Mouse (Mus musculus): Measurements from ENCODE around the gene Dusp16.

The Dusp16 gene

DNA sequence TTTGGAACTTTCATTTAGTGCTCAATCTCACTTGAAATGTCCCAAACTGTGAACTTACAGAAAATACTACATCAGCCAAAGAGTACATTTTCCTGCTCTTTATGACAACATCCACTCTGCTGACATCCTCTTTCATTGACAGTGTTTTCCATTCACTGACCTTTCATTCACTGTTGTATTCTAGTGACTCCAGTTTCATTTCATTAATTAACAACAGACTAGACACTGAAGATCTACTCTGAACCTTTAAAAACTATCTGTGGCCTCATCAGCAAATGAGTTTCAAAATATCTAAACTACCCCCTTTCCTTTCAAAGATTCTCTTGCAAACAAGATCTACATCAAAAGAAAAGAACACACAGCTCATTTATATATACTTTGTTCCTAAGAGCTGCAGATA is 48.9 kb downstream of the Dusp16 start:
- no peak for DNase-seq (ENCODE audit: low spot score in 2 of 2)

GRCm38 (mm10) chr6:134736853-134737252 is 55.6 kb downstream of the Dusp16 start:
- DNase-seq (ENCODE audit: low spot score in 2 of 2) = no peak

DNA sequence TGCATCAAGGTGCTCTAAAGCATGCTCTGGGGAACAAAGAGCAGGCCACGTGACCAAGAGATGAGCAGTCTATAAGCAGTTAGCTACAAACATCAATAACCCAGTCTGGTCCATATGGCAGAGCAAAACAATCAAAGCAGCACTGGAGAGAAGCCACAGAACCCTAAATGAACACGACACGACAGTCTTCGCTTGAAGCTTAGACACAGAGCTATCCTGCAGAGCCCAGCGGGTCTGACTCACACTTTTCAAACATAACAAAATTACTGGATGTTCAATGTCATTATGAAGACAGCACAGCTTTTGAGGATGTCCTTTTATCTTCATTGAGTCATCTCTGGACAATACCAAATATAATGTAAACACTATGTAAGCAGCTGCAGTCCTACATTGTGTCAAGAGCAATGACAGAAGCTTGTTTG is 58.6 kb downstream of the Dusp16 start:
- DNase-seq (ENCODE audit: low spot score in 2 of 2) = no peak

- DNase-seq (ENCODE audit: low spot score in 2 of 2) = no peak
Measured at GRCm38 (mm10) chr6:134732813-134733212, 59.6 kb downstream of the Dusp16 start.

DNA sequence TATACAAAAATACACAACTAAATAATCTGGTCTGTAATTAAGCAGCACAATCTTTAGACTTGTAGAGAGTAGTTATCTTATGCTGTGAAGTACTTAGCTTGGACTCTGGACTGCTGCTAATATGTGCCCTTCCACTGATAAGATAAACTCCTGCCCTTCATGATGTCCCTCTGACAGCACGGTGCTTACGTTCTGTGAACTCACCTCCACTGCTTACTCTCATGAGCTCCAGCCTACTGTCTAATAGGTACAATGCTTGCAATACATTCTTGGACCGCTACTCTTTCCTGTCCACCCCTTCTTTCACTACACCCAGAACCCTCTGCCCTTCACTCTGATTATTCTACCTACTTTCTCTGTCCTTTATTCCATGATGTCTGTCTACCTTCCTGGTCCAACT is 61.4 kb downstream of the Dusp16 start:
- no peak for DNase-seq (ENCODE audit: low spot score in 2 of 2)

DNA sequence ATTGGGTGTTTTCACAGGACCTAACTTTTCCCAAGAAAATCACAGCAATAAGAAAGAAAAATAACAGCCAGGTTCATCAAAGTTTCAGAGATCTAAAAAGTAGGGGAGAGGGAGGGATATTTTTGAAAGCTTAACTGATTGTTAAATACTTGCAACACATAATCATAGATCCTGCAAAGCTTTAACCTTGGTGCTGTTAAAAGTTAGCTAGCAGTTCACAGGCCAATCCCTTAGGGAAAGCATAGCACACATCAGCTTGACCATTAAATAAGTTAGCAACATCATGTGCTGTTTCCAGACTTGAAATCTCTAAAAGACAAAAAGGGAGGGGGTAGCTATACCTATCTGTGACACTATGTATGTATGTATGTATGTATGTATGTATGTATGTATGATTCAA is 67.0 kb downstream of the Dusp16 start:
- DNase-seq (ENCODE audit: low spot score in 2 of 2) = no peak

DNA sequence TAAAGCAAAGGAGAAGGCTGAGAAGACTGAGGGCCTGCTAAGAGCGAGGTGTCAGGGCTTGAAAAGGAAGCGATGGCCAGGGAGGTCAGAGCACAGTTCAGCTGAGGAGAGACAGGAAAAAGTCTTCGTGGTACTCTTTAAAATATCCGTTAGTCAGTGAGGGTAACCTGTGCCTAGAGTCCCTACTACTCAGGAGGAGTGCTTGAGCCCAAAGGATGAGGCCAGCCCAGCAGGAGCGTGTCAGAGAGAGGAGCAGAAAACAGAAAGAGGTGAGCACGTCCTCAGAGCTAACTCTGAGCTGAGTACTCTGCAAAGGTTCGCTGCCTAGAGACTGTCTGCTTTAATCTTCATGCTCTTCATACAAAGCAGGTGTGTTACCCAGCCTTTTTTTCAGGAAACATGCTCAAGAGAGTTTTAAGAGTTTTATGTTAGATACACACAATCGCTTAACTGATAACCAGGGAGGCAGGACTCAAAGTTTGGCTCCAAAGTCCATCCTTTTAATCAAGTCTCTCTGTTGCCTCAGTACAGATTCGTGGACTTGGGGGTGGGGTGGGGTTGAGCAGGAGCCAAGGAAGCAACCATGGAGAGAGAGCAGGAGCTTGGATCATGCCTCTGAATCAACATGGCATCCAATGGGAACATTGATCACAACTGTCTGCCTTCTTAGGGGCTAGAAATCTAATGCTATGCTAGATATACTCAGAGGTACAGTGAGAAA is 68.4 kb downstream of the Dusp16 start:
- no peak for DNase-seq (ENCODE audit: low spot score in 2 of 2)

DNA sequence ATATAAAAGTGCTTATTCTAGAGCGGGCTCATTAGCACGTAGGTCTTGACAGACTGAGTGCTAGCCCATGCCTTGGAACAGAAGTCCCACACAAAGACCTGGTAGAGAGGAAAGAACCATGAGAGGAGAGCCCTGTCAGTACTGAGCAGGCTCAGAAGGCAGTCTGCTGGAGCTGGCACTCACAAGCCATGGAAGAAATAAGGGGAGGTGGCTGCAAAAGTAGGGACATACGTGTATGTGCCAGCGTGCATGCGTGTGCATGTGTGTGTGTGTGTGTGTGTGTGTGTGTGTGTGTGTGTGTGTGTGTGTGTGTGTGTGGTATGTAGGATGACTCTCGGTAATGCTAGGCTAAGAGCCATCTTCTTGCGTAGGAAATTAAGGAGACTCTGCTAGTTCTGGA is 69.1 kb downstream of the Dusp16 start:
- DNase-seq (ENCODE audit: low spot score in 2 of 2) = no peak

DNA sequence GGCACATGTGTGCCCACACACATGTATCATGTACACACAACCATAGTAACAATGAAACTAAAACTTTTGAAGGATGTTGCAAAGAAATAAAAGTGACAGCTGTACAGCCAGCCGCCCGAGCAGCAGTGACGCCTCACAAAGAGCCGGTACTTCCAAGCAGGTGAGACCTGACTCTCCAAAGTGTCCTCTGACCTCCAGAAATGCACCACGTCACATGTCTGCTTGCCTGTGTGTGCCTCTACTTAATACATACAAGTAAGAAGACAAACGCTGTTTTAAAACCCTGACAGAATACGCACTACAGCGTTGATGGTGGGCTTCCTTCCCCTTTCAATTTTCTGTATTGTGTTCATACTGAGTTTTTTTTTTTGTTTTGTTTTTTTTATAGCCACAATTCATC is 69.5 kb downstream of the Dusp16 start:
- no peak for DNase-seq (ENCODE audit: low spot score in 2 of 2)

- DNase-seq (ENCODE audit: low spot score in 2 of 2) = no peak
Measured at GRCm38 (mm10) chr6:134721729-134722269, 70.6 kb downstream of the Dusp16 start.

DNA sequence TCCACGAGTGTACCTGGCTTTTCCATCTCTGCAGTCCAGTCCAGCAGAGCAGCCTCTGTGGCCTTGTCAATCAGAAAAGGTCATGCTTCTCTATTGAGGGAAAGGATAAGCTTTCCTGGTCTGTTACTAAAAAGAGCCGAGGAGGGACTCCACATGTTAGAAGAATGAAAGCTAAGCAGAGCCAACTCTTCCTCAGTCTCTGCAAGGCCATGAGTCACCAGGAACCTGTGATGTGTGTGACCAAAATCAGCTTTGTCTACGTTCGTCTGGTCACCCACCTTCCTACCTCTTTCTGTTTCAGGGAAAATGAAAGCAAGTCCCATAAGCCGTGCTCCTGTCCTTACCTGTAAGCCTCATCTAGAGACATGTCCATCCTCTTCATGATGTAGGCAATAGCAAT is 72.3 kb downstream of the Dusp16 start:
- no peak for DNase-seq (ENCODE audit: low spot score in 2 of 2)

- no peak for DNase-seq (ENCODE audit: low spot score in 2 of 2)
Measured at GRCm38 (mm10) chr6:134719156-134719555, 73.3 kb downstream of the Dusp16 start.

DNA sequence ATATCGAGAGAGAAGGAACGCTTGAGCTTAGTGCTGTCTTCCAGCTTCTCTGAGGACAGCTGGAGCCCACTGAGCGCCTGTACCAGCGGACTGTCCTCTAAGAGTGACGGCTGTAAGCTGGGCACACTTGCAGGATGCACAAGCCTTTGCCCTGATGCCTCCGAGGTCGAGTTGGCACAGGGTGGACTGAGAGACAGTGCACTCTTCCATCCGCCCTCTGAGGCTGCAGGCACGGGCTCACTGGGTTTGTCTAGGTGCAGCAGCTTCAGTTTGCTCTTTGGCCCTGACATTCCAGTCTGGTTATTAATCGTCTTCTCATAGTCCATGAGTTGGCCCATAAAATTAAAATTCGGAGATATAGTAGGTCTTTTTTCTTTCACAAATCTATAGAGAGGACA is 73.8 kb downstream of the Dusp16 start:
- DNase-seq (ENCODE audit: low spot score in 2 of 2) = no peak

- peak in 1 of 2 experiments; percentile 9 for DNase-seq (ENCODE audit: low spot score in 2 of 2)
Measured at GRCm38 (mm10) chr6:134717886-134718667, 74.3 kb downstream of the Dusp16 start.

GRCm38 (mm10) chr6:134716168-134716587 is 76.2 kb downstream of the Dusp16 start:
- DNase-seq (ENCODE audit: low spot score in 2 of 2) = no peak

DNA sequence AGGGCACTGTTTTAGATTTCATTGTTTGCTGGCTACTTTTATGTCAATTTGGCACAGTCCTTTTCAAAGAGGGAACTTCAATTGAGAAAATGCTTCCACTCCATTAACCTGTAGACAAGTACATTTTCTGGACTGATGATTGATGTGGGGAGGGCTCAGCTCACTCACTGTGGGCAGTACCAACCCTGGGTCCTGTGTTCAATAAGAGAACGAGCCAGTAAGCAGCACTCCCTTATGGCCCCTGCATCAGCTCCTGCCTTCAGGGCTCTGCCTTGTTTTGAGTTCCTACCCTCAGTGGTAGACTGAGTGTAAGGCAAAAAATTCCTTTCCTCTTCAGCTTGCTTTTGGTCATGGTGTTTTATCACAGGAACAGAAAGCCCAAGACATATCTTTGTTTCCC is 78.5 kb downstream of the Dusp16 start:
- DNase-seq (ENCODE audit: low spot score in 2 of 2) = no peak

DNA sequence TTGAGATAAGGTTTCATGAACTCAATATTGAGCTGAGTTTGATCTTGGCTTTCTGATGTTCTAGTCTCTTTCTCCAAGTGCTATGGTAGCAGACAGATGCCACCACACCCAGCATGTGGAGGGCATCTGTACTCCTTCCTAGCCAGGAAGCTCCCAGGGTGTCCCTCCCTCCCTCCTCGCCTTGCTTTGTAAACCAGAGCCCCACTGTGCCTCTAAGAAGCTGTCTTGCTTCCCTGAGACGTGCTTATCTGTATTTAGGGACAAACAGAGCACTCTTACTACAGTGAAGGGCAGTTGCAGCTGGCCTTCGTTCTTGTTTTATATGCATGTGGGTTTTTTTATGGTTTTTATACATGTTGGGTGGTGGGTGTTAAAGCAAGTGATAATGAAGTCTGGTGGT is 79.1 kb downstream of the Dusp16 start:
- DNase-seq (ENCODE audit: low spot score in 2 of 2) = no peak

DNA sequence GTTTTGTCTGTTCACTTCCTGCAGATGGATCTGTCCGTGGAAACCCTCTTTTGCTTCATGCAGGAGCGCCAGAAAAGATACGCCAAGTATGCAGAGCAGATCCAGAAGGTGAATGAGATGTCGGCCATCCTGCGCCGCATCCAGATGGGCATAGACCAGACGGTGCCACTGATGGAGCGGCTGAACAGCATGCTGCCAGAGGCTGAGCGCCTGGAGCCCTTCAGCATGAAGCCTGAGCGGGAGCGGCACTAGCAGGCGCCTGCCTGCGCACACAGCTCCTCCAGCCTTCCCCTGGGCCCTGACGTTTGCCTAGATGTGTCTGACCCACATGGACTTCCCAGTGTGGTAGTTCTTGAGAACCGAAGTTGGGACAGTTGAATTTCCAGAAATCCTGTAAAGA is 82.4 kb downstream of the Dusp16 start:
- no peak for DNase-seq (ENCODE audit: low spot score in 2 of 2)

- DNase-seq (ENCODE audit: low spot score in 2 of 2) = no peak
Measured at GRCm38 (mm10) chr6:134706467-134706866, 86.0 kb downstream of the Dusp16 start.

DNA sequence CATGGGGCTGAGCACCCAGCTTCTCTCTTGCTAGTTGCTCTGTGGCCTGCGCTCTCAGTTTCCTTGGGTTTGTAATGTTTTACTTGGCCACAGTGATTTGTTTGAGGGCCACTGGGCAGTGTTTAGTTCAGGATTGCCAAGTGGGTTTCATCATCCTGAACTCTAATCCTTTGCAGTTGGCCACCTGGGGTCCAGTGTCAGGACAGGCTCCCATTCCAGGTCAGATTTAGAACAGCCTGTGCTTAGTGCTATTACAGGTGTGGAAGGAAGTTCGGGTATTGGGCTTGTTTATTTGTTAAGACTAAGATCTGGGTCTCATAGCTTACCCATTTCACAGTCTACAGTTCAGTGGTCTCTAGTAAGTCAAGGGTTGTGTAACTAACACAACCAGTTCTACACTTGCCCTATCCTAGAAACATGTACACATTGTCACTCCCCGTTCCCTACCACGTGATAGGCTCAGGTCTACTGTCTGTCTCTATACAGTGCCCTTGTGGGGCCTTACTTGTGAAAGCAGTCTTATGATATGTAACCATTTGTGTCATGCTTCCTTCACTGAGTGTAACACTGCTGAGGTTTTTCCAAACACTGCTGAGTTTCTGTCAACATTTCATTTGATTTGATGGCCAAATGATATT is 89.3 kb downstream of the Dusp16 start:
- no peak for DNase-seq (ENCODE audit: low spot score in 2 of 2)

GRCm38 (mm10) chr6:134702184-134702583 is 90.2 kb downstream of the Dusp16 start:
- DNase-seq (ENCODE audit: low spot score in 2 of 2) = no peak

- no peak for DNase-seq (ENCODE audit: low spot score in 2 of 2)
Measured at GRCm38 (mm10) chr6:134701211-134701602, 91.2 kb downstream of the Dusp16 start.
